Mouse (Mus musculus) R1 (cell line): Measurements from ENCODE around the gene Gal3st4.
A peak's percentile ranks its signal among the peaks of the same experiment; 100 is the strongest.

Experiments
- DNase-seq: peaks from one replicate; pipeline ENCODE4 v3.0.0-alpha.2; 2018; ENCODE audit warnings: low read depth, low spot score

Gal3st4 gene

DNA sequence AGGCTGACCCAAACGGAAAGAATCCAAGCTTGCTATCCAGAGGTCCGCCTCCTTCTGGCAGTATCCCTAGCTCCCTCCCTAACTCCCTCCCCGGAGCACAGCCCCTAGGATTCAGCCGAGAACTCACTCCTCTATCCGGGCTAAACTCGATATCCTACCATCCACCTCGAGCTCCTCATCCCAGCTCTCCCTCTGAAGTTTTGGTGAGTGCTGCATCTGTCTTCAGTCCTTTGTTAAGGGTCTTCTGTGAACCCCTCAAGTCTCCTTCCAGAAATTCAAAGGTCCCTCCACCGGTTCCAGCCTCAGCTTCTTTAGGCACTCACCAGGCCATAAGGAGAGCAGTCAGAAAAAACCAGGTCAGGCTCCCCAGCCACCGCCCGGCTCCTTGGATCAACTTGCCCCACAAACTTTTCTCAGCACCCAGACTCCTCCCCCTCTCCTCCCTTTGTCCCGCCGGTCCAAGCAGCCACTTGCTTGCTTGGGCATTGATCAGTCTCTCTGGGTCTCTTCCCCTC, at the start of gene Gal3st4:
Gal3st4 (minus strand) TSS at position 432 of the 515 bp plus-strand sequence.
- DNase-seq, result peak; percentile 45

DNA sequence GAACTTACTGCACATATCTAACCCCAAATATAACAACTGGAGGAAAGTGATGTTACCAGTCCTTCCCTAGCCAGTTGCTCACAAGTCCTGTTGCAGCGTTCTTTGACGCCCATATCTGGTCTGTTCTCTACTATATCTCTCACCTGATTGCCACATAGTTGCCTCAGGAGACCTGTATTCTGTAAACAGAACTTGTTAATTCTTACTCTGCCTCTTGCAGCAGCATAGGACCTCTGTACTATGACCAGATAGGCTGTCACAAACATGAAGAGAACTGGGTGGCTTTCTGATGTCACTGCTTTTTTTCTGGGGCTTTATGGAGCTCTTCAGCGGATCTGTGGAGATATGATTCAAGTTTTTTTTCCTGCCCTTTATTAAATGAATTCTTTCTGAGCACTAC, 40.2 kb upstream of the Gal3st4 start:
- DNase-seq, result no peak

DNA sequence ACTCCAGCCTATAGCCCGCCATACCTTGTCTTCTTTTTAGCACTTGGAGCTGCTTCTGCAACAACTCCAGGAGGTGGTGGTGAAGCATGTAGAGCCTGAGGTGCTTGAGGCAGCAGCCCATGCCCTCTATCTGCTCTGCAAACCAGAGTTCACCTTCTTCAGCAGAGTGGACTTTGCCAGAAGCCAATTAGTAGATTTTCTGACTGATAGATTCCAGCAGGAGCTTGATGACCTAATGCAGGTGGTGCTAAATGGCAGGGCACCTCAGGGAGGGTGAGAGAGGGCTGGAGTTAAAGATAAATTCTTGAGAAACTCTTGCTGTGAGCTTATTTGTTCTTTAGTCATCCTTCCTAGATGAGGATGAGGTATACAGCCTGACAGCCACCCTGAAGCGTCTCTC, 27.0 kb upstream of the Gal3st4 start:
- no peak for DNase-seq

DNA sequence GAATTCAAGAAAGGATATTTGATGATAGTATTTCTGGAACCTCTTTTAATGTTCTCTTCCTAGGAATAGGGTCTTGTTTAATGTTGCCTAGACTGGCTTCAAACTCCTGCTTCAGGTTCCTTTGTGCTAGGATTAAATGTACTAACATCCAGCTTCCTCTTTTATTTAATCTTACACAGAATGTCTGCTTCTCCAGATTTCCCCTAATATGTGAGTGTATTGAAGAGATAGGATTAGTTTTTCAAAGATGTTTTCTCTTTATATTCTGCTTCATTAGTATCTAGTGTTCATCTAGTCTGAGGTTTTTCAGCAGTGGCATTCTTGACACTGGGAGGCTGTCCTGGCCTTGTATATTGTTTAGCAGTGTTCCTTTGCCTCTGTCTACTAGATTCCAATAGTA, 21.5 kb upstream of the Gal3st4 start:
- DNase-seq, result no peak

DNA sequence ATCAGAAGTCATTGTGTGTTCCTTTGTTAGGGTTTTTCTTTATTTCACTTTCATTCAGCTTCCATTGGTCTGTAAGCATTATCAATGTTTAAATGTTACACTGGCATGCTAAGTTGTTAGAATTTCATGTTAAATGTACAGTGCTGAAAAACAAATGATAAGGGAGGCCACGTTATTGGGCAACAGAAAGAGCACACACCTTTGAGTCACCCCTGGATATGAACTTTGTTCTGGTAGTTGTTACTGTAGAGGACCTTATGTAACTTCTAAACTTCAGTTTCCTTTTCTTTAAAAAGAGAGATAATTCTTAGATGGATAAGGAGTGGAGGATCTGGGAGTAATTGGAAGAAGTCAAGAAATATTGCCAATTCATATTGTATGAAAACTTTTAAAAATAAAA, 19.0 kb upstream of the Gal3st4 start:
- no peak for DNase-seq

DNA sequence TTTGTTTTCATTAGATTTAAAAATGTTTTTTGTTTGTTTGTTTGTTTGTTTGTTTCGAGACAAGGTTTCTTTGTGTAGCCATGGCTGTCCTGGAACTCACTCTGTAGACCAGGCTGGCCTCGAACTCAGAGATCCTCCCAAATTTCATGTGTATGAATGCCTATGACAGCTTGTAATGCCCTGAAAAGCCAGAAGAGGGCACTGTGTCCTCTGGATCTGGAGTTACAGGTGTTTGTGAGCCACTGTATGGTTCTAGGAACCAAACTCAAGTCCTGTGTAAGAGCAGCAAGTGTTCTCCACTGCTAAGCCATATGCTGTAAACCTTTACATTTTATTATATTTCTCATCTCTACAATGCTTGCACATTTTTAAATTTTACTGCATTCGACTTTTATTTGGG, 15.2 kb upstream of the Gal3st4 start:
- peak; percentile 78 for DNase-seq

DNA sequence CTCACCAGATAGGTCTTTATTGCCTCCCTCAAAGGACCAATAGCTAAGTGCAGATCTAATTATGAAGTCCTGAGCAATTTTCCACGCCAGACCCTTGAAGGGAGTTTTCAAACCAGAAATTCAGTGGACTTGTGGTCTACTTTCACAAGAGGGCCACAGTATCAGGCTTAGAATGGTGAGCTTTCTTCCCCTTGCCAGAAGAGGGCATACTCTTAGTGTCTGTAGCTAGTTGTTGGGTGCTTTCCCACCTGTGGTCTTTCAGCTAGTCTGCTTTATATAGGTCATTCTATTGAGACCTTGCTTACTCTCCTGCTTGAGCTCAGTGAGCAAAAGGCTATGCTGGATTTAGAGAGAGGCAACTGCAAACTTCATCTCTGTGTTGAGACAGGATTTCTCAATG, 10.9 kb upstream of the Gal3st4 start:
- peak; percentile 33 for DNase-seq

DNA sequence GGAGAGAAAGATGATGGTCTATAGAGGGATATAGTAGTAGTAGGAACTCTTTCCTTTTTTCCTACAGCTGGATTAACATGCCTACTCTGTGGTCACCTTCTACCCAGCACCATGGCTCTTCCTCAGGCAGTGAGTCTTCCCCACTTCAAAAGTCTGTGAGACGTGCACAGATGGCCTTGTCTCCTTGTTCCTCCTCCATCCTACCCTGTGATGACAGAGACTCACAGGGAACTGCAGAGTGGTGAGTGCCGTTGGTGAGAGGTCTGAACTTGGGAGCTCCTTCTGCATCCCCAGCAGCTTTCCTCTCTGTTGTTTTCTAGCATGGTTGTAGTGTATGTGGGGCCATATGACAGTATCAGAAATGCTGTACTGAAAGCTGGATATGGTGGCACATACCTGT, 9.2 kb upstream of the Gal3st4 start:
- DNase-seq, result no peak

DNA sequence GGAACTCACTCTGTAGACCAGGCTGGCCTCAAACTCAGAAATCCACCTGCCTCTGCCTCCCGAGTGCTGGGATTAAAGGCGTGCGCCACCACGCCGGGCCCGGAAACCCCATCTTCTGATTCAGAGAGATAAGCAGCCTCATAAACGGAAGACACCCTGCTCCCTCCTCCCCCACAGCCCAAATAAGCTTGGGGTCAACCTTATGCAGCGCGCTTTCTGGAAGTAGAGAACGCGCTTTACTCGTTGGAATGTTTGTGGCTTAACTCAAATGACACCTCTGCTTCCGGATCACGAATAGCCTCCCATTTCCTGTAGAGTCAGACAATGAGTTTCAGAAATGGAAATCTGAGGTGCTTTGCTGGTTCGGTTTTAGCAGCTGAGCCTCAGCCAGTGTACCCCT, 8.2 kb upstream of the Gal3st4 start:
- peak; percentile 83 for DNase-seq

DNA sequence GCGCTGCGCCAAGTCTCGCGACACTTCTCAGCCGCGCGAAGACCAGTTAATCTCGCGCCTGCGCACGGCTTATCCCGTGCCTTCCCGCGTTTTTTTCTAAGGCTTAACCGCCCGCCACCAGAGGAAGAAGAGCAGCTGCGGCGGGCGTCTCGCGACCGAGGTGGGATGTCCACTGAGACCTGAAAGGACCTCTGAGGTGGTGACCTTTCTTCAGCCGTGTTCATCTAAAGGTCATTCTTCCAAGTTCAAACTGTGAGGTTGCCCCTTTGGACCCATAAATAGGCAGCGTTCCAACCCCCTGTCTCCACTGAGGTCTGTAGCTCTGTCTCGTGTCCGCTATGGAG, 7.8 kb upstream of the Gal3st4 start:
- DNase-seq, result no peak

DNA sequence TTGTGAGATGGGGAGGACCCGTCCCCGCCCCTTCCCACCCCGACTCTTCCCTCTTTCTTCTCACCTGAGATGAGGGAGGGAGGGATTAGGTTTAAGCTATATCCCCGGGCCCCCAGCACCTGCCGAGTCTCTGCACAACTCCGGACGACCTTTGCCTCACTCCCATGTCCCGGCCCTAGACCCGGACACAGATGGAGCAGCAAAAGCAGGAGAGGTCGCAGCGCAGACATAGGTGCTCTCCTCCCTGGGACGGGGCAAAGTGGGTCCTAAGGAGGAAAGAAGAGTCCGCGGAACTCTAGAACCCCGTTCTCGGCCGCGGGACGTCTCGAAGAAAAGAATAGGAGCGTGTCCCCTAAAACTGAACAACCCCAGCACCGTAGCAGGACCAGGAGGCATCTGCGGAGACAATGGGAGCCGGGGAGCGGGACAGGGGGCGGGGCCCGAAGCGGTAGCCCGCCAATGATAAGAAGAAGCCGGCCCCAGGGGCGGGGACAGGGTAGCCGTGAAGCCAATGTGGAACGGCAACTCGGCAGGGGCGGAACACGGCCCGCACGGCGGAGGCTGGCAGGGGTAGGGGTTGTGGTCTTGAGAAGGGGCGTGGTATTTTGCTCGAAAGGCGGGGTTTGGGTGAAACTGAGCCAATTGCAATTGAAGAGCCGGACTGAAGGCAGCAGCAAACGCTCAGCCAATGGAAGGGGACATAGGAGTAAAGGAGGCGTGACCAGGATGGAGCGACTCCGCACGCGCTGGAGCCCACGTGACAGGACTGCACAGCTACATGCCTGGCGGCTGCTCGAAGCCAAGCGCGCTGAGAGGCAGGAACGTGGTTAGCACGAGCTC, 7.2 kb upstream of the Gal3st4 start, which contains the start of the genes Gm43720, Gpc2 and Stag3:
Gm43720 (minus strand) TSS at position 374 of the 840 bp plus-strand sequence.
Gpc2 (minus strand) TSS at position 421 of the 840 bp plus-strand sequence.
Stag3 (plus strand) TSS at position 656 of the 840 bp plus-strand sequence.
- DNase-seq, result peak; percentile 100

DNA sequence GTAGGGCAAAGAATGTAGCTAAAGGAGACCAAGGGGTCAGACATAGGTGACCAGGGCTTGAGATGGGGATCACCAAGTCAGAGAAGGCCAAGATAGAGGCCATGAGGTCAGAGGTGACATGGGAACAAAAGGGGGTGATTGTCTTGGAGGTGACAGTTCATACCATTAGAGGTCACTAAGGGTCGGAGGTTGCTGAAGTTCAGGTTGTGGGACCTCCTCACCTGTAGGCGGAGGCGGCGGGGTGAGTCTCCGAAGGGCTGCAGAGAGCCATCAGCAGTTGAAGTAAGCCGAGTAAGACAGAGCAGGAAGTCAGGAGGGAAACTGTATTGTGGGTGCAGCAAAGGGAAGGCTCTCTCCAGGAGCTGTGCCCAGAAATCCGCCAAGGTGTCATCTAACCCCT, 5.4 kb upstream of the Gal3st4 start:
- DNase-seq, result no peak

DNA sequence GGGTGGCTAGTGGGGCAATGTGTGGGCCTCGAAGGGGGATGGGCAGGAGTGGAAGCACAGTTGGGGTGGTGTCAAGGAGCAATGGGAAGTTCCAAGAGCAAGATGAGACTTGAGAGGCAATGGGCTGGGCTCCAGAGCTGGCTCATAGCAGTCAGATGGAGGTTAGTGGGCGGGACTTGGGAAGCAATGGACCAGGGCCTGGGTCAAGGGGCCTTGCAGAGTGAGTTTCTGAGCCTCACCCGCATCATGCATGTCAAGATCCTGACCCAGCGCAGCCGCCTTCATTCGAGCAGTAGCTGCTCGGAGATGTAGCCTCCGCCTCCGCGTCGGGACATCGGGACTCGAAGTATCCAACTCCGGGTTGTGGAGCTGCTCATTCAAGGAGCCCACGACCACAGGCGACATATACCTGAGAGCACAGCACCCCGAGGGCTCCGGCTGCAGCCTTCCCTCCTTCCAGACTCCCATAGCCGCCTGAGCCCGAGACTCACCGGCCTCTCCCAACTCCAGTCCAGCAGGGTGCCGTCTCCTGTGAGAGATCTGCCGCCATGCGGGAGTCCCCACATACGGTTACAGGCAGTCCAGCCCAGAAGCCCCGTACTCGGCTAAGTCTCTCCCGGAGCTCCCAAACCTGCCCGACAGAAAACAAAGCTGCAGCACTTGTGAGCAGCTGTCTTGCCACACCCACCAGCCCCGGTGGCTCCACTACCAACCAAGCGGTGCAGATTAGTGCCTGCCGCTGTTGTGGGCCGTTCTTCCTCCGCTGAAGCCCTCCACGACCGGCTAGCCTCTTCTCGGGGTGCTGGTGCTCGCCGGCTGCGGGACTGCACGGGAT, 2.8 kb upstream of the Gal3st4 start:
- DNase-seq, result peak; percentile 66

DNA sequence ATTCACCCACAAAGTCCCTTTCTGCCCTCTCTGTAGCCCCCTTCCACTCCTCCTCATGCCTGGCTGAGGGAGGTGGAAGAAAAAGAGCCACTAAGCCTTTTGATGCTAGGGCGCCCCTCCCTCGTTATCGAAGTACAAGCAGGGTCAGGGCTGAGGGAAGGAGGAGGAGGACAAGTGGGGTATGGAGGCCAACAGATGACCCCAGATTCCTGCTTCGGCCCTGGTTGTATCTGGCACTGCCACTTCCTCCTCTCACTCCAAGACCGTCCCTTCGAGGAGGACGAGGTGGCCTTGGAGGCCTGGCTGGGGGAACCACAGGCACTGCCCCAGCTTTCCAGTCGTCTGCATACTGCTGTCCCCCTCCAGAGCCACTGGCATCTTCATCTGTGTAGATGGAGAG, 1.5 kb upstream of the Gal3st4 start:
- no peak for DNase-seq

DNA sequence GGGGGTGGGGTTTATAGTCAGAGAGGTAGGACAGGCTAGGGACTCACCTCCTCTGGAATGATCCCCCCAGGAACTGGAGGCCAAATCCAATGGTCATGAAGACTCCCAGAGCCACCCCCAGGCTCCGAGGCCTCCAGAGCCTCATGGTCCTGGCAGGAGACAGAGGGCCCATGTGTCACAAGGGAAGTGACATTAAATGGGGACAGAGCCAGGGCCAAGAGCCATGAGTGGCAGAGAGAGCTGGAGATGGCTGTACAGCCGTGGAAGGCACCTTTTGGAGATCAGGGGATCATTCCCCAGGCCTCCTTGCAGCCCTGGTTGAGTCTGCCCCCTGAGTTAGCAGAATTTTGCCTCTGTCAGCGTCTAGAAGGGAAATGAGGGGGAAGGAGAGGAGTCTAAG, 1.4 kb downstream of the Gal3st4 start:
- no peak for DNase-seq

DNA sequence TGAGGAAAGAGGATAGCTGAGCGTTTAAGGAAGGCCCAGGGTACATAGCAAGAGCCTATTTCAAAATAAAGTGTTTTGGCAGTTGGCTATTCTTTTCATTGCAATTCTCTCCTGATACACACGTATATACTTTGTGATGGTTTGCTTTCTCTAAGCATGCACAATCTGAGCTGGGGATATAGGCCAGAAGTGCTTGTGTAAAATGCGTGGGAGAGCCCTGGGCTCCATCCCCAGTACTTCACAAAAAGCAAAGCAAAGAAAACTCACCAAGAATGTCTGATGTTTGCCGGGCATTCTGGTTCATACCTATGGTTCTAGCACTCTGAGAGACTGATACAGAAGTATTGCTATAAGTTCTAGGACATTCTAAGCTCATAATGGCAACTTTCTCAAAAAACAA, 3.7 kb downstream of the Gal3st4 start:
- no peak for DNase-seq

DNA sequence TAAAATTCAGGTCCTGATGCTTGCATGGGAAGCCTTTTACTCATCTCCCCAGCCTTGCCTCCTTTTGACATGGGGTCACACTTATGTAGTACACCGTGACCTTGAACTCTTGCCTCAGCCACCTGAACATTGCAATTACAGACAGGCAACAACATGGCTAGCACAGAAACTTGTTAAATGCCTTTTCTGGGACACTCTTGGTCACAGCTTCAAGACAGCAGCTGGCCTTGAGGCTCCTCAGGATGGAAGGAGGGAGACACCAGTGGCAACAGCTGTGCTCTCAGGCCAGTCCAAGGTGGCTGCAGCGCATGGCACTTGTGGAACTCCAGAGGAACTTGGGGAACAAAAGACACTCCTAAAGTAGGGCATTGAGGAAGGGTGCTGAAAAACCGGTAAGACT, 5.5 kb downstream of the Gal3st4 start:
- DNase-seq, result no peak

DNA sequence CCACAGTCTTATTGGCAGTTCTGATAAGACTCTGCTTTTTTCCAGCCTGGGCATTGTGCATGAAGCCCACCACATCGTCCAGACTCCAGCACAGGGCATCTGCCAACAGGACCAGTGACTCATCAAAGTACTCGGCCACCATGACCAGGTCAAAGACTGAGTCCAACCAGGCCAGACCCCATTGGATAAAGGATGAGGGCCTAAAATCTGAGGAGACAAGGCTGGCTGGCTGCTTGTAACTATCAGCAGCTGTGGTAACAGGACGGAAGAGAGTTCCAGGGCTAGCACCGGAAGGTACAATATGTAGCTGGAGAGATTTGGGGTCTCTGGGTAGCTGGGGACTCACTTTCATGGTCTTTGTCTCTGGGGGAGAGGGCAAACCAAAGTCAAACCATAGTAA, 6.9 kb downstream of the Gal3st4 start:
- DNase-seq, result no peak

DNA sequence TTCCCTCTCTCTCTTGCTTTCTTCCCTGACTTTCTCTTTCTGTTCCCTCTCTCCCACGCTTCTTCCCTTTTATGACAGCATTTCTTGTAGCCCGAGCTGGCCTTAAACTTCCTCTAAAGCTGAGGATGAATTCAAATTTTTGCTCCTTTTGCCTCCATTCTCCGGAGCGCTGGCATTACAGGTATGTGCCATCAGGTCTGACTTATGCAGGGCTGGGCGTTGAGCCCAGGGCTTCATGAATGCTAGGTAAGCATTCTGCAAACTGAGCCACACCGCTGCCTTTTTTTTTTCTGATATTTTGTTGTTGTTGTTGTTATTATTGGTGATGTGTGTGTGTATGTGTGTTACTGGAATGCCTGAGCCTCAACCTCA, 8.4 kb downstream of the Gal3st4 start:
- DNase-seq, result no peak

DNA sequence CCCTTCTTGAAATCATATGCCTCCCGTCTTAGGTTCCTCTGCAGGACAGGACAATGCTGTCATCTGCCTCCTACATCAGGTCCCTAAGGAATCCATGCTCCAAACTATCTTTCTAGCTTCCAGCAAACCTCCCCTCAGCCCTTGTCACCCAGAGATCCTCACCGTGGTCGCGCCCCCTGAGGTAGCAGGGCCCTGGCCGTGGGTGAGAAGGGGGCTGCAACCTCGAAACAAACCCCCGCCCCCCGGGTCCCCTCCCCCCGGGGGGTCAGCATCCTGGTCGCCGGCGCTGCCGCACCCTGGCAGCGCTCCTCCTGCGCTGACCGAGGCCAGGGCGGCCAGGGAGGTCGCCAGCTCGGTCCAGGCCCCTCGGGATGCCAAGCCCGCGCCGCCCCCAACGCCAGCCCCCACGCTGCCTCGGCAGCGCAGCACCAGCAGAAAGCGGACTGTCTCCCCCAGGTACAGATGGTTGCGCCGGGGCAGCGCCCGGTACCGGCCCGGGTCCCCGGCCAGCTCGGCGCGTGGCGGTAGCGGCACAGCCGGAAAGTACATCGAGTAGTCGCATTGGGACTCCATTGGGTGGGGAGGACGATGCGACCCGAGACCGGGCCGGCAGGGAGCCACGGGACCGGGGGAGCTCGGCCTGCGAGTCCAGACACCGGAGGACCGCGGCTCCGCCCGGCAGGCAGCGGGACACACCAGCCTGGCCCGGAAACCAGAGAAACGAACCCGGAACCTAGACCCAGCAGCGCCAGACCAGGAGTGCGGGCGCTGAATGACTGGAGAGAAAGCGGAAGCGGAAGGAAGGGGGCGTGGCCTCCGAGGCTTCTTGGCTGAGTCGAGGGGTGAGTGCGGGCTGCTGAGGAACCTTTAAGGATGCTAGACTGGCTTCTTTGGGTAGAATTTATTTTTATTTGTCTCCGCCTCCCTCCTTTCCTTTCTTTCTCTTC, 9.1 kb downstream of the Gal3st4 start, which contains the start of gene BC037034:
BC037034 (minus strand) TSS at position 774 of the 947 bp plus-strand sequence.
- peak; percentile 95 for DNase-seq

DNA sequence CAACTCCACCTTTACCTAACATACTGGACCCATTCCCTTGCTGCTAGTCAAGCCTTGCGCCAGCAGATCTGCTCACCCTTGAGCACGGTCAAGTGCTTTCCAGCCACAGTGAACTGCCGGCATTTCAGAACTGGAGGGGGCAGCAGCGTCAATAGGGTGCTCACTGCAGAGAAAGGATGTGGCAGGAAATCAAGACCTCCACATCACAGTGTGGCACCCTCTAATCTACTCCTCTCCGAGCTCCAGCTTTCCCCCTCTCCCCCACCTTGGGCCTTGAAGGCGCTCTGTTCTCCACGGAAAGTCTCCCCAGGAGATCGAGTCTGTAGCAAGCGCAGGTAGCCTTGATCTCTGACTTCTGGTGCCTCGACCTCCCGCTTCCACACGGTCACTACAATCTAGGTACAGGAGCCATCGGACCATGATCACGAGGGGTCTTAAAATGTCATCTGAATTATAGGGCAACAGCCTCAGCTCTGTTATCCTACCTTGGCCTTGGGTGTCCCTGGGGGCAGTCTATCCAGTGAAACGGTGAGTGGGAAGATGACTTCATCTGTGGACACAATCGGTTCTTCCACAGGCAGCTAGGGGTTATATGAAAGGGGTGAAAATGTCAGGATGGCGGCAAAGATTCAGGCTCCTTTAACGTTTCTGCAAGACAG, 9.9 kb downstream of the Gal3st4 start:
- no peak for DNase-seq
